Mouse (Mus musculus): ENCODE measurements around the gene Mfn2. TPM values are rescaled to one million over a fixed set of nuclear protein-coding genes. Genes with fewer than 3 reads are reported as not detected.
"Not testable (repeated sequence)": the region's sequence is repeated elsewhere in the genome, so short reads cannot be mapped to it uniquely, and the experiment has no call there.

Gene Mfn2
- total RNA-seq, 2 experiments from 2014 or later, result 188 to 200 TPM

GRCm38 (mm10) chr4:147869238-147869637 is 35.3 kb downstream of the Mfn2 start:
- DNase-seq (ENCODE audit: low spot score in 2 of 2), result no peak

DNA sequence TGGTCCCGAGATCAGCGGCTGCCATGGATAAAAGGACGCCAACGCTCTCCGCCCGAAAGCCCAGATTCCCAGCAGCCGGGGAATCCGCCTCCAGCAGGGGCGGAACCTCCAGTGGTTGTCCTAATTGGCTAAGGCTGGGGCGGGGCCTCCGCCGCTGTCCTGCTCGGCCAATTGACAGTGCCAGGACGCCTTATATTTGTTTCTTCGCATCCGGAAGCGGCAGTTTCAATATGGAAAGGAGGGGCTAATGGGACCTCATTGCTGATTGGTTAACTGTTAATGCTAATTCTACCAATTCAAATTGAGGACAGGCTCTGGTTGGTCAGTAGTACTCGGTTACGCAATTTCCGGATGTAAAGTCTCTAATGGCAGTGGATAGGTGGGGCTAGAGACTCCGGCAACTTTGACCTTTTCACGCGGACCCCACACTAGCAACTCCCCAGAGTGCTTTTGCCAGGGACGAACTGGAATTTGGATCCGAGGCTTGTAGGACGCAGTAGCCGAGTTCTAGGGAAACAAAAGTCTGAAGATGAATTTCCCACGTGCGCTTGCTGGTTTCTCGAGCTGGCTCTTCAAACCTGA is 36.0 kb downstream of the Mfn2 start, which contains the start of the genes Miip and Fv1:
TSS of gene Miip (minus strand) at position 367 of the 582 bp plus-strand sequence.
TSS of gene Fv1 (plus strand) at position 530 of the 582 bp plus-strand sequence.
- DNase-seq (ENCODE audit: low spot score in 2 of 2), result peak; percentile 89 to 98

DNA sequence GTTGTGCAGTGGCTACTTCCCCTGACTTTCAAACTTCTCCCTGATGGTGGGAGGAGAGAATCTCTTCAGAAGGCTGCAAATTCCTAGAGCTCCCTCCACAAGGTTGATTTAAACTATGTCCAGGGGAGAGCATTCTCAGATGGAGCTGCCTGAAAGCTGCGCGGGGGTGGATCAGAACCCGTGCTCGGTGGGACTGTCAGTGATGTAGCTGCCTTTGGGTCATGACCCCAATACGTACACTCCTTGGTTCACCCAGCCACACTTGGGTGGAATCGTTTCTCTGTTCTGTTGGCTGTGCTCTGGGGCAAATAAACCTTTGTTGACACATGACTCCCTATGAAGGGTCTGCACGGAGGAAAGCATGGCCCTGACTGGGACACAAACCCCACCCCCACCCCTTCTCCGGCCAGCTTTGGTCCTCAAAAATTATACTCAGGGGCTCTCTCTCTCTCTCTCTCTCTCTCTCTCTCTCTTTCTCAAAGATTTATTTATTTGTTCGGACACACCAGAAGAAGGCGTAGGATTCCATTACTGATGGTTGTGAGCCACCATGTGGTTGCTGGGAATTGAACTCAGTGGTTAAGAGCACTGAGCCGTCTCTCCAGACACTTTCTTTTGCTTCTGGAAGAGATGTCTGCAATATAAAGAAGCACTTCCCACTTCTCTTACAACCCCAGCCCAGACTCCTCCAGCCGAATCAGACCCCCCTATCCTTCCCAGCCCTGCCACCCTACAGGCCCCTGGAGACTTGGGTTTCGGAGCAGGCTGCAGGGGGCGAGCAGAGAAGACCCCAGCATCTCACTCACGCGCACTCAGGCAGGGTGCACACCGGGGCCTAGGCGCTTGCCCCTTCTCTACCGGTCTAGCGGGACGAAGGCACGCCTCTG is 36.7 kb downstream of the Mfn2 start:
- no peak for DNase-seq (ENCODE audit: low spot score in 2 of 2)

DNA sequence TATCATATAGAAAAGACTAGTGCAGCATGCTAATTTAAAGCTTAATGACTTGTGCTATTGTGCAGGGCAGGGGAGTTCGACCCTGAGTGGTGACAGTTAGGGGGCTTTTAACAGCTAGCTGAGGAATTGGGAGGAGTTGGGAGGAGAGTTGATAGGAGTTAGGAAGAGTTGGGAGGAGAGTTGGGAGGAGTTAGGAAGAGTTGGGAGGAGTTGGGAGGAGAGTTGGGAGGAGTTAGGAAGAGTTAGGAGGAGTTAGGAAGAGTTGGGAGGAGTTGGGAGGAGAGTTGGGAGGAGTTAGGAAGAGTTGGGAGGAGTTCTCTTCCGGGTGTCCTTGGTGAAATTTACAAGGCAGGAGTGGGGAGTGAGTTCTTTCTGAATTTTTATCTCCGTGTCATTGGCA is 37.7 kb downstream of the Mfn2 start:
- DNase-seq (ENCODE audit: low spot score in 2 of 2), result not testable (repeated sequence)

DNA sequence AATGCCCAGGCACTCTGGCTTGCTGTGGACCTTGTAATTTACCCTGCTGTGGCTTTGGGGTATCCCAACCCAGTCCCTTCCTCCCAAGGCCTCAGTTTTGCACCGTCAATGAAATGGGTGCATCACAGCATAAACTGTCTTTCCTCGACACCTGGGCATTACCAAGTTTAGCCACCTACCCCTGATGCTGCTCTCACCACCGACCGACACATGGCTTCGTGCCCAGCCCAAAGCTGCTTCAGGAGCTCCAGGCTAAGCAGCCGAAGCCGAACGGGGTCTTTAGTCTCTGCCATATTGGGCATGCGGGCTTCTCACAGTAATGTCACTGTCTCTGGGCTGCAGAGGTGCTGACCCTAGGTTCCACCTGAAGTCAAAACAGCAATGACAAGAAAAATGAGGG is 38.4 kb downstream of the Mfn2 start:
- no peak for DNase-seq (ENCODE audit: low spot score in 2 of 2)

DNA sequence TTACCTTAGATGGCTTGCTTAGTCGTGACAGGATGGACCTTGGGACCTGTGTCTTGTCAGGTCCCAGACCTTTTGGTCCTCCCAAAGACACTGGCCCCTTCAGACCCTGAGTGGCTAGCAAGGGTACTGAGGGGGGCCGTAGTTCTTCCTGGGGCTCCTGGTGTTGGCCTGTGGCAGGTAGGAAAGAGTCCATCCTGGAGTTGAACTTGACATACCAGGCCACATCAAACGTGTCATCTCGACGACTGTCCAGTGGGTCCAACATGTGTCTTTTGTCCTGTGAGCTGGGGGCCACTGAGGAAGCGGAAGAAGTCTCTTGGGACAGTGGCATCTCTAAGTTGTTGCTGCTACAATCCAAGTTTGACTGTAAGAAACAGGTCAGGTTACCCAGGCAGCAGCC is 38.9 kb downstream of the Mfn2 start:
- DNase-seq (ENCODE audit: low spot score in 2 of 2), result no peak

GRCm38 (mm10) chr4:147862051-147862450 is 42.5 kb downstream of the Mfn2 start:
- no peak for DNase-seq (ENCODE audit: low spot score in 2 of 2)

DNA sequence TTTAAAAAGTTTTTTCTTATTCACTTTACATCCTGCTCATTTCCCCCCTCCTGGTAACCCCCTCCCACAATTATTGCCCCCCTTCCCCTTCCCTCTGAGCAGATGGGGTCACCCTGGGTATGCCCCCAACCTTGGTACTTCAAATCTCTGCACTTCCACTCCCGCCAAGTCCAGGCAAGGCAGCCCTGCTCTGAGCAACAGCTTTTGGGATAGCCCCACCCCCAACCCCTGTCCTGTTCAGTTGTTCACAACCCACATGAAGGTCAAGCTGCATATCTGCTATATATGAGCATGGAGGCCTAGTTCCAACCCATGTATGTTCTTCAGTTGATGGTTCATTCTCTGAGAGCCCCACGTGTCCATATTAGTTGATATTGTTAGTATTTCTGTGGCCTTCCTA is 53.7 kb downstream of the Mfn2 start:
- no peak for DNase-seq (ENCODE audit: low spot score in 2 of 2)

GRCm38 (mm10) chr4:147848584-147848991 is 55.9 kb downstream of the Mfn2 start:
- no peak for DNase-seq (ENCODE audit: low spot score in 2 of 2)

DNA sequence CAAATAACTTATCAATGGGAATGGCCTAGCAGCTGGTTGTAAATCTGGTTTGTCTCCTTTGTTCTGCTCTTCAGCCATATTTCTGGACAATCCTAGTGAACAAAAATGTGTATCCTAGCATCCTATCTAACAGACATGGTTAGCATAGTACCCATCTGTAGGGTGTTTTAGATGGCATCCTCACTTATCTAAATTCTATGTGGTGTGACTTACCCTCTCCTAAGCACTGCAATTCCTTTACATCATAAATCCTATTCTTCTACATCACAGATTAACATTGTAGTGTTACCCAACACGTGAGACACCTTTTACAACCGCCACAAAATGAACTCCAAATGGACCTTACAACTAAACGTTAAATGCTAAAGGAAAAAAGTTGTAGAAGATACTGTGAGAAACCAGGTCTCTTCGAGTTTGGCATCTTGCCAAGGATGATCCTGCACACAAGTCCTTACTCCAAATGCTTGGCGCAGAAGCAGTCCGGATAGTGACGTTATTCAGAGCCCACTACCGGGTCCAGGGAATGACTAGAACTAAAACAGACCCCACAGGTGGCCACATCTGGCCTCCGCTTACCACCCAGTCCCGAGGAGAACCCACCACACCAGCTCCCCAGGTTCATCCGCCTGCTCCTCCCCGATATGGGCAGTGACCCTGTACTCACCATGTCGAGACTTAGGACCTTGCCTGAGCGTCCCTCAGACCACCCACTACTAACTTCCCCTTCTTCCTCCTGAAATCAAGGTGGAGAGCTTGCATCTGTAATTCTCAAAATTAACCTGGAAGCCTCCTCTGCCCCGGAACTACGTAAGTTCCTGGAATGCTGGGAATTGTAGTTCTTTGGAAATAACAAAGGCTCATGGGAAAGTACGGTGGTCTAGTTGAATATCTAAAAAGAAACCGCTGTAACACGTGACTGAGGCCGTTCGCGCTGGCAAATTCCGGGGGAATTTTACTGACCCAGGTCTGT is 56.6 kb downstream of the Mfn2 start, which contains the start of gene Zfp933:
TSS of gene Zfp933 (minus strand) at position 753 of the 970 bp plus-strand sequence.
- DNase-seq (ENCODE audit: low spot score in 2 of 2), result peak; percentile 65 to 93

- DNase-seq (ENCODE audit: low spot score in 2 of 2), result no peak
Measured at GRCm38 (mm10) chr4:147842871-147843270, 61.6 kb downstream of the Mfn2 start.

DNA sequence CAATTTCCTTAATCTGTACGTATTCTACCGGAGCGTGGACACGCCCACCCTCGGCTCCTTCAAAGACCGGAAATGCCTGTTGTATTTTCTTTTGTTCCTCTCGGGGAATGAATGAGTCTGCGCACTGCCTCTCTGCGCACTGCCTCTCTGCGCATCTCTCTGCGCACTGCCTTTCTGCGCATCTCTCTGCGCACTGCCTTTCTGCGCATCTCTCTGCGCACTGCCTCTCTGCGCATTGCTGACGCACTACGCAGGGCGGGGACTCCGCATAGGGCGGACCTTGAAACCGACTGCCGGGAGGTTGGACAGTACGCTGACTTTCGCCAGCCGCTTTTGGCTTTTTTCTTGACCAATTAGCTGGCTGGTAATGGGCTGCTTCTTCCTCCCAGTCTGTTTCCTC is 65.2 kb downstream of the Mfn2 start:
- DNase-seq (ENCODE audit: low spot score in 2 of 2), result peak in 1 of 2 experiments; percentile 35

DNA sequence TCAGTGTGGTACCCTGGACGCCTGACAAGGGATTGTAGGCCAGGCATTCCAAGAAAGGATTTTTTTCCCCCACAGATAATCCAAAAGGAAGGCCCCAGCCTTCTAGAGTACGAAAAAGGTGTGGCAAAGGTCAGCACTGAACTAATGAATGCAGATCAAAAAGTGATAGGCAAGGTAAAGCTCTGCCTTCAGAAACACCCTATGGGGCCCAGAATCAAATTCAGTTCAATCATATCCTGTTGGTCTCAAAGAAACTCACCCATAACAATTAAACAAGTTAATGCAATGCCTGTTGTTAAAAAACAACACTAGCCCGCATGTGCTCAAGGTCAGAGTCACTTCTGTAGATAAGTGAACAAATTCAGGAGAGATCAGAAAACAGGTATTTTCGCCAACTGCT is 80.1 kb downstream of the Mfn2 start:
- DNase-seq (ENCODE audit: low spot score in 2 of 2), result no peak

Other genes starting within 250 kb of the Mfn2 start
- not detected for gene Zfp534, start 202.2 kb downstream of the Mfn2 start, total RNA-seq (2021)
- 1 to 10 TPM; 2.8 to 3.1 TPM for gene Zfp984, start 94.9 kb downstream of the Mfn2 start, total RNA-seq (2021)
- gene Zfp933, start 56.3 kb downstream of the Mfn2 start, total RNA-seq (2021), result 10 to 100 TPM; 16.0 to 16.9 TPM
- 10 to 100 TPM; 20.6 to 21.5 TPM for gene Miip, start 35.9 kb downstream of the Mfn2 start, total RNA-seq (2021)
- 1 to 10 TPM; 7.2 to 8.9 TPM for gene Fv1, start 35.7 kb downstream of the Mfn2 start, total RNA-seq (2021)
- 10 to 100 TPM; 26.7 to 28.4 TPM for gene Plod1, start 32.1 kb upstream of the Mfn2 start, total RNA-seq (2021)
- 10 to 100 TPM; 27.7 to 28.8 TPM for gene 2510039O18Rik, start 36.2 kb upstream of the Mfn2 start, total RNA-seq (2021)
- not detected for gene Nppb, start 81.1 kb upstream of the Mfn2 start, total RNA-seq (2021)
- under 1 TPM; 0.45 to 0.92 TPM for gene Nppa, start 96.0 kb upstream of the Mfn2 start, total RNA-seq (2021)
- 10 to 100 TPM; 64.2 to 65.0 TPM for gene Clcn6, start 134.1 kb upstream of the Mfn2 start, total RNA-seq (2021)
- 10 to 100 TPM; 25.6 to 26.4 TPM for gene Mthfr, start 134.4 kb upstream of the Mfn2 start, total RNA-seq (2021)
- gene Agtrap, start 183.3 kb upstream of the Mfn2 start, total RNA-seq (2021), result 1 to 10 TPM; 8.9 to 9.0 TPM
- gene Mad2l2, start 225.7 kb upstream of the Mfn2 start, total RNA-seq (2021), result 10 to 100 TPM; 19.8 to 22.1 TPM
- 1 to 10 TPM; 4.8 to 5.6 TPM for gene Draxin, start 226.0 kb upstream of the Mfn2 start, total RNA-seq (2021)
- 10 to 100 TPM; 24.6 to 27.4 TPM for gene Fbxo6, start 247.4 kb upstream of the Mfn2 start, total RNA-seq (2021)

All from layer of hippocampus, postnatal 14 days (tissue).